Mouse (Mus musculus) intestine, embryonic 16.5 days (tissue): ENCODE results near the gene Lig3. TPM values are rescaled to one million over a fixed set of nuclear protein-coding genes. Genes with fewer than 3 reads are reported as not detected.

Source experiments
- ATAC-seq: fragments of 200-750 bp; cut with Nextera tagmentation; 2 replicates; pipeline ENCODE4 v1.8.0; 2017; ENCODE audit warnings: moderate TSS enrichment, moderate library complexity
- H3K27ac ChIP-seq: fragments of 300-500 bp; sonication (generic); 2 replicates; pipeline ENCODE4 v1.5.1; 2014; ENCODE audit warnings: mild to moderate bottlenecking, low read length
- H3K27me3 ChIP-seq: fragments of 300-500 bp; sonication (generic); replicated peaks from 2 replicates; pipeline ENCODE4 v1.6.1; 2014; ENCODE audit warnings: low read length, control low read depth, mixed read lengths; ENCODE audit not compliant: control insufficient read depth, insufficient read depth
- H3K36me3 ChIP-seq: fragments of 300-500 bp; sonication (generic); 2 replicates; pipeline ENCODE4 v1.6.1; 2014; ENCODE audit warnings: low read length, control low read depth; ENCODE audit not compliant: control insufficient read depth, insufficient read depth
- H3K4me1 ChIP-seq: fragments of 300-500 bp; sonication (generic); 2 replicates; pipeline ENCODE4 v1.6.1; 2014; ENCODE audit warnings: low read length, control low read depth, mixed read lengths; ENCODE audit not compliant: control insufficient read depth, insufficient read depth
- H3K4me2 ChIP-seq: fragments of 300-500 bp; sonication (generic); 2 replicates; pipeline ENCODE4 v1.6.1; 2014; ENCODE audit warnings: low read depth, low read length, control low read depth
- H3K4me3 ChIP-seq: fragments of 300-500 bp; sonication (generic); 2 replicates; pipeline ENCODE4 v1.5.1; 2014; ENCODE audit warnings: mild to moderate bottlenecking, low read length
- H3K9ac ChIP-seq: fragments of 300-500 bp; sonication (generic); 2 replicates; pipeline ENCODE4 v1.6.1; 2014; ENCODE audit warnings: low read depth, low read length
- H3K9me3 ChIP-seq: fragments of 300-500 bp; sonication (generic); 2 replicates; pipeline ENCODE4 v1.6.1; 2016; ENCODE audit warnings: low read length, control low read depth; ENCODE audit not compliant: control insufficient read depth
- WGBS: fragments of 180-500 bp; shearing (Covaris S2); extraction: QIAGEN DNeasy Blood & Tissue Kit; methylation state at CpG from one replicate; pipeline ENCODE4 v1.1.7; 2014; 5-methylcytosine and 5-hydroxymethylcytosine counted together
- polyA plus RNA-seq: library from polyadenylated mRNA; unstranded; fragments of >200 nt; fragmentation: Nextera tagmentation; extraction: Ambion mirVana; gene quantifications from 2 replicates; pipeline ENCODE4 v1.2.1, GENCODE M21; 2015

Lig3 gene
- polyA plus RNA-seq, 1 experiment from 2014 or later: 18.0 TPM

DNA sequence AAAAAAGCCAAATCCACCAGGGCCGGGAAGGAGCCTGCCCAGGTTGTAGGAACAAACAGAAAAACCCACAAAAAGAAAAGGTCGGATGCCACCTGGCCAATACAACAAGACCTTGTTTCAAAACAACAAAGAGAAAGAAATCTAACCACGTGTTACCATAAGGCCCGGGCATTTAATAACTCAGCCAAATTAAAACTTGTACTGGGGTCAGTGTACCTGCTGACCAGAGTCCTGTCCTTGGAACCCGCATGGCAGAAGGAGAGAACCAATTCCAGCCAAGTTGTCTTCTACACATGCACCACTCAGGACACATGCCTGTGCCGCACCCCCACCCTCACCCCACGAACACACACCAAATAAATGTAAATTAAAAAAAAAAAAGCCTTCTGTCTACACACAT is 72.0 kb downstream of the Lig3 start:
- Histone ChIP-seq H3K27me3 (no peaks in the 10 kb centered on the region), H3K4me2 (no peak overlapping the region), H3K9me3 (no peaks in the 10 kb centered on the region), H3K27ac (no peak overlapping the region), H3K9ac (no peak overlapping the region), H3K4me1 (0 out of 2 replicates have a peak, but pooled peaks cover 5% of the 10 kb centered on the region), H3K36me3 (no peaks in the 10 kb centered on the region), H3K4me3 (no peak overlapping the region)
- ATAC-seq: no peak
- 85% methylated on average over 7 of the region's 7 CpGs for WGBS

Other genes with a start within 250 kb of the Lig3 start
- 0.34 and 0.49 TPM in 2 replicates for gene Cct6b, start 16.8 kb upstream of the Lig3 start, polyA plus RNA-seq
- gene Zfp830, start 16.8 kb upstream of the Lig3 start, polyA plus RNA-seq: 32.0 and 35.6 TPM in 2 replicates
- gene Rffl, start 90.1 kb downstream of the Lig3 start, polyA plus RNA-seq: 13.1 and 13.6 TPM in 2 replicates
- gene Rad51d, start 109.5 kb downstream of the Lig3 start, polyA plus RNA-seq: 13.9 and 15.0 TPM in 2 replicates
- 0.16 and 0.23 TPM in 2 replicates for gene Fndc8, start 111.0 kb downstream of the Lig3 start, polyA plus RNA-seq
- 25.8 and 31.2 TPM in 2 replicates for gene Nle1, start 127.3 kb downstream of the Lig3 start, polyA plus RNA-seq
- 2.3 and 2.6 TPM in 2 replicates for gene Unc45b, start 129.4 kb downstream of the Lig3 start, polyA plus RNA-seq
- 1.5 and 1.8 TPM in 2 replicates for gene Slfn5, start 170.2 kb downstream of the Lig3 start, polyA plus RNA-seq
- 12.2 and 14.1 TPM in 2 replicates for gene Slfn9, start 210.7 kb downstream of the Lig3 start, polyA plus RNA-seq
- 0.53 and 0.59 TPM in 2 replicates for gene Slfn8, start 239.7 kb downstream of the Lig3 start, polyA plus RNA-seq